Mouse (Mus musculus) gastrocnemius, postnatal 10 days (tissue): ENCODE measurements at regions not wholly inside any gene's neighbourhood (a gene's known extent, or its start where the extent isn't known, plus 50 kb on each side); places are given as distances from the start of the nearest gene placed in this dataset.
"Not testable (repeated sequence)": the region's sequence is repeated elsewhere in the genome, so short reads cannot be mapped to it uniquely, and the experiment has no call there.

Source experiments
- DNase-seq: peaks from one replicate; pipeline ENCODE4 v3.0.0; 2021; ENCODE audit warnings: mixed read lengths

- DNase-seq: peak; percentile 10
These were observed 301.9 kb downstream of the Hpcal1 start for GRCm38 (mm10) chr12:17992572-17992971.

- DNase-seq: not testable (repeated sequence)
These were observed 302.7 kb downstream of the Hpcal1 start for GRCm38 (mm10) chr12:17993368-17993767.
